Mouse (Mus musculus) lung, embryonic 14.5 days (tissue): ENCODE measurements around the gene Gm49601. TPM values are rescaled to one million over a fixed set of nuclear protein-coding genes. Genes with fewer than 3 reads are reported as not detected.

Experiments
- ATAC-seq: fragments of 200-750 bp; cut with Nextera tagmentation; 2 replicates; pipeline ENCODE4 v1.8.0; 2017; ENCODE audit warnings: mild to moderate bottlenecking, moderate TSS enrichment, moderate library complexity; ENCODE audit not compliant: insufficient read depth
- DNase-seq: peaks from one replicate; pipeline ENCODE4 v3.0.0-alpha.2; 2015
- H3K27ac ChIP-seq: fragments of 300-500 bp; sonication (generic); 2 replicates; pipeline ENCODE4 v1.5.1; 2014; ENCODE audit warnings: low read depth, mild to moderate bottlenecking, moderate library complexity
- H3K27me3 ChIP-seq: fragments of 300-500 bp; sonication (generic); 2 replicates; pipeline ENCODE4 v1.6.1; 2014; ENCODE audit warnings: low read length, control low read depth; ENCODE audit not compliant: insufficient read depth
- H3K36me3 ChIP-seq: fragments of 300-500 bp; sonication (generic); 2 replicates; pipeline ENCODE4 v1.6.1; 2014; ENCODE audit warnings: control low read depth; ENCODE audit not compliant: insufficient read depth
- H3K4me1 ChIP-seq: fragments of 300-500 bp; sonication (generic); 2 replicates; pipeline ENCODE4 v1.6.1; 2014; ENCODE audit warnings: antibody characterized with exemption, control low read depth; ENCODE audit not compliant: insufficient read depth
- H3K4me2 ChIP-seq: fragments of 300-500 bp; sonication (generic); 2 replicates; pipeline ENCODE4 v1.6.1; 2014; ENCODE audit warnings: mild to moderate bottlenecking
- H3K4me3 ChIP-seq: fragments of 300-500 bp; sonication (generic); 2 replicates; pipeline ENCODE4 v1.5.1; 2014; ENCODE audit warnings: low read depth, low read length
- H3K9ac ChIP-seq: fragments of 300-500 bp; sonication (generic); 2 replicates; pipeline ENCODE4 v1.6.1; 2014
- H3K9me3 ChIP-seq: fragments of 300-500 bp; sonication (generic); 2 replicates; pipeline ENCODE4 v1.6.1; 2016; ENCODE audit warnings: low read depth, low read length, control low read depth
- CTCF ChIP-seq: IDR thresholded peaks from 2 replicates; pipeline ENCODE4 v1.5.1; 2016; ENCODE audit warnings: antibody characterized with exemption, low read depth
- WGBS: fragments of 180-500 bp; shearing (Covaris S2); extraction: QIAGEN DNeasy Blood & Tissue Kit; methylation state at CpG from one replicate; pipeline ENCODE4 v1.1.7; 2014; 5-methylcytosine and 5-hydroxymethylcytosine counted together
- polyA plus RNA-seq: library from polyadenylated mRNA; unstranded; fragments of >200 nt; fragmentation: Nextera tagmentation; extraction: Ambion mirVana; gene quantifications from 2 replicates; pipeline ENCODE4 v1.2.1, GENCODE M21; 2014

The Gm49601 gene
- polyA plus RNA-seq, 1 experiment from 2014 or later, result 1.7 TPM

DNA sequence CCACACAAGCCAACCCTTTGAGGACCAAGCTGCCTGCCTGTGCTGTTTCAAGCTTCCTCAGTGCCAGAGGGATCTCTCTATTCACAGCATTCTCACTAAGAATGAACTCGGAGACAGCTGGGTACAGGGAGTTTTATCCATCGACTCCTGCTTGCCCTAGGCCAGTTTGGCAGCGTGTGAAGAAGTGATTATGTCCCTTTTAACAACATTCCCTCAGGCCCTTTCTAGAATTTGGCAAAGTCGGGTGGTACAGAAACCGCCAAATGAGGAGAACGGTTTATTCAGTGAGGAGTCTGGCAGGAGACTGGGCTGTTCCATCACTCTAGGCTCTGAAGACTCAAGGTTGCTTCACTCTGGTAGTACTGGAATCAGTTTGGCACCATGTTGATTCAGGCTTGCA, 6.0 kb downstream of the Gm49601 start:
- no peak for ATAC-seq
- Histone ChIP-seq H3K9ac (no peak overlapping the region), H3K36me3 (peaks cover 26% of the 10 kb centered on the region; the same call in 1 of the 2 replicates), H3K27ac (no peak overlapping the region), H3K9me3 (no peaks in the 10 kb centered on the region), H3K4me1 (peaks cover 6% of the 10 kb centered on the region; the same call in 1 of the 2 replicates), H3K27me3 (peaks cover 66% of the 10 kb centered on the region), H3K4me3 (peak overlapping the region; percentile 52; the same call in 1 of the 2 replicates), H3K4me2 (peak overlapping the region; percentile 92)
- DNase-seq, result no peak
- TF ChIP-seq CTCF, result no peak
- WGBS, result 43% methylated on average over 6 of the region's 6 CpGs

DNA sequence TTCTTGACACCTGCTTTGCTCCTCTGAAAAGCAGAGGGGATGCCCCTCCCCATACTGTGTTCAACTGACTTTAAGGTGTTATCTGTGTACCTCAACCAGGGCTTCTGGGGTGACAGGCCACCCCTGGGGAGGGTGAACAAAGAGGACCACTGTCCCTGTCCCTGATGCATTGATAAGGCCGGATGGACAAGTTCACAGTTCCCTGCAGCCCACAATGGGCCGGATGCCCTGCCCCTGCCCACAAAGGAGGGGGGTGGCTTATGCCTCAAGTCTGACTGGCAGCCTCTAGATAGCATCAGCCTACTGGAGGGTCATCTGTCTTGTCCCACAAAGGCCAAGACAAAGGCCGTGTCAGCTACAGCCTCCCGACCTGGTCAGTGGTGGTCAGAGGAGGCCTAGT, 7.1 kb downstream of the Gm49601 start:
- H3K9ac ChIP-seq, result no peak overlapping the region
- no peaks in the 10 kb centered on the region for H3K9me3 ChIP-seq
- DNase-seq (no peak), ATAC-seq (no peak)
- no peak overlapping the region for H3K4me2 ChIP-seq
- H3K36me3 ChIP-seq, result peaks cover 19% of the 10 kb centered on the region; the same call in 1 of the 2 replicates
- H3K4me3 ChIP-seq, result no peak overlapping the region
- H3K4me1 ChIP-seq, result peaks cover 6% of the 10 kb centered on the region; the same call in 1 of the 2 replicates
- no peak overlapping the region for H3K27ac ChIP-seq
- peaks cover 55% of the 10 kb centered on the region for H3K27me3 ChIP-seq
- no peak for TF ChIP-seq CTCF
- WGBS, result 52% methylated on average over 4 of the region's 4 CpGs

DNA sequence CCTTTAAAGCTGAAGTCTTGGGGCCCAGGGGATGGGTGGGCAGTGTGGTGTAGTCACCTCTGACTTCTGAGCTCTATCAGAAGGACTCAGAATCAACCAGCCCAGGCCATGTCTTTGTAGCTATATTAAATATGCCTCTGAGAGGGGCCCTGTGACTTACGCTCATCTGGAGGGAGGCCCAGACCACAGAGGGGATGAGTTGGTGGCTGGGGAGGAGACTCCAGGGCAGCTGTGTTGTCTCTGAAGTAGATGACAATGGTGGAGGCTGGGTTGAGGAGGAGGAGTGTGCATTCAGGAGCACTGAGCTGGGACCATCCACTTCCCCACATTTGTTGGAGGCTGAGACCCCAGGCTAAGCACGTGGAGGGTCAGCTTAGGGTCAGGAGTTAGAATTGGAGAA, 7.9 kb downstream of the Gm49601 start:
- TF ChIP-seq CTCF, result no peak
- H3K4me2 ChIP-seq, result no peak overlapping the region
- H3K36me3 ChIP-seq, result peaks cover 12% of the 10 kb centered on the region; the same call in 1 of the 2 replicates
- H3K27ac ChIP-seq, result no peak overlapping the region
- peaks cover 47% of the 10 kb centered on the region for H3K27me3 ChIP-seq
- no peak for DNase-seq
- H3K9ac ChIP-seq, result no peak overlapping the region
- peaks cover 6% of the 10 kb centered on the region; the same call in 1 of the 2 replicates for H3K4me1 ChIP-seq
- WGBS, result 59% methylated on average over 2 of the region's 2 CpGs
- H3K9me3 ChIP-seq, result no peaks in the 10 kb centered on the region
- no peak for ATAC-seq
- H3K4me3 ChIP-seq, result no peak overlapping the region

DNA sequence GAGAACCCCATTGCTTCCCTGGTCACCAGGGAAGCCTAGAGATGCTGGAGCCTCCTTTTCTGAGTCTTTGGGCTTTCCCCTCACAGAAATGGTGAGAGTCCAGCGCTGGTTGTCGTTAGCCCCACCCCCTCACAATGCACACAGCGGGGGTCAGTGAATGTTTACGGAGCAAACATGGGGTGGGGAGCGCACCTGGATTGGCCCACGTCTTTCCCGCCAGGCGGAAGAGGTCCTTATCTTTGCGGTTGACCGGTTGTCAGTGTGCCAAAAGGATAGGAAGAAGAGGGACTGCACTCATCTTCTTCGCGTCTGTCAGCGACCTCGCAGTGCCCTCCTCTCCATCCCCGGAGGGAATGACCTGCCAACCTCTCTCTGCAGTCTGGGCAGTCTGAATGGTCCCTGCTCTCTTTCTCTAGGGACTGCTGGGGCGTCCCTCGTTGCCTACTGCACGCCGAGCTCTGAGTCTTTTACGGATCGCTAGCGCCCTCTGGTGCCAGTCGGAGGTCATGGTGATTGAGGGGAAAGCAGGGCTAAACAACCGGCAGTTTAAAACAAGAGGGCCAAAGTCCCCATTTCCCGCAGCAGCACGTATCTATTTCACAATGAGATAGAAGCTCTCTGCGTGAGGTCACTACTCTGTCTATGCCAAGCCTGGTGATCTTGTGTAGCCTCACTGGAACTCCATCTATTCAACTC, 8.7 kb downstream of the Gm49601 start:
- ATAC-seq, result peak; percentile 58
- WGBS, result under 1% methylated on average over 27 of the region's 27 CpGs
- H3K9ac ChIP-seq, result no peak overlapping the region

DNA sequence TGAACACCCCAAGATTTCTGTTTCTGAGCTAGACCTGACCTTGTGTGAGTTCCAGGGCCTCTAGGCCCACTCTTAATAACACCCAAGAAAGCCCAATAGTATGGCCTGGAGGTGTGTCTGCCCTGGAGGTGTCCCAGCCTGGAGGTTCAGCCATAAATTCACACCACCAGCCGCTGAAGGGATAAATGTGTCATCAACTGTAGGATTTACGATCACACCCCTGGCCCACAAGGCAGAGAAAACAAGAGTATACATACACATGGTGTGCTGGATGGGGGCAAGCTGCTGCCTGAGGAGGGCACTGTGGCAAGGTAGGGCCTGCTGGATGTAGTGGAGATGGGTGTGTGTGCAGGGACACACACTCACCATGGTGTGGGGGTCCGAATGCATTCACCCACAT, 12.9 kb downstream of the Gm49601 start:
- H3K4me1 ChIP-seq, result peaks cover 19% of the 10 kb centered on the region
- H3K36me3 ChIP-seq, result no peaks in the 10 kb centered on the region
- DNase-seq, result no peak
- H3K27ac ChIP-seq, result no peak overlapping the region
- 0 out of 2 replicates have a peak, but pooled peaks cover 7% of the 10 kb centered on the region for H3K27me3 ChIP-seq
- H3K4me3 ChIP-seq, result no peak overlapping the region
- no peak overlapping the region for H3K9ac ChIP-seq
- ATAC-seq, result no peak
- no peak for TF ChIP-seq CTCF
- H3K9me3 ChIP-seq, result no peaks in the 10 kb centered on the region
- no peak overlapping the region for H3K4me2 ChIP-seq
- 65% methylated on average over 3 of the region's 3 CpGs for WGBS

More for the DNA sequence above, 8.7 kb downstream of the Gm49601 start:
- DNase-seq, result peak; percentile 97
- Histone ChIP-seq H3K27me3 (peaks cover 39% of the 10 kb centered on the region), H3K36me3 (peaks cover 4% of the 10 kb centered on the region; the same call in 1 of the 2 replicates), H3K4me3 (no peak overlapping the region), H3K4me2 (peak overlapping the region; percentile 59), H3K27ac (no peak overlapping the region), H3K9me3 (no peaks in the 10 kb centered on the region), H3K4me1 (peaks cover 6% of the 10 kb centered on the region; the same call in 1 of the 2 replicates)
- TF ChIP-seq CTCF, result peak; percentile 97

DNA sequence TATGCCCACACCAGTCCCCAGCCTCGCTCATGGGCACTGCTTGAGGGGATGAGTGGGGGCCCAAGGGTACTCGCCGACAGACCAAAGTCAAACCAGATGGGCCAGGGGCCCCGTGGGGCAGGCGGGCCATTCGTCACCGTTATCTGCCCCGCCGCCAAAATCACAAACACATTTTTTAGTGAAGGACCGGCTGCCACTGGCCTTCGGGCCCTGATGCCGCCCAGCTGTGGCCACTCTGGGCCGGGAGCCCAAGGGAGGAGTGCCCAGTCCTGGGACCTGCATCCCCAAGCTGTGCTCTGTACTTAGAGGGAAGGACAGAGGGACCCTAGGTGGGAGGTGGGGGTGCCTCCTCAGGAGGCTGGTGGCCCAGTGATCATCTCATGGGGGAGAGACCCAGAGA, 14.5 kb downstream of the Gm49601 start:
- Histone ChIP-seq H3K9me3 (no peaks in the 10 kb centered on the region), H3K4me1 (peaks cover 16% of the 10 kb centered on the region), H3K27ac (no peak overlapping the region), H3K4me2 (no peak overlapping the region), H3K4me3 (no peak overlapping the region), H3K36me3 (no peaks in the 10 kb centered on the region), H3K27me3 (0 out of 2 replicates have a peak, but pooled peaks cover 7% of the 10 kb centered on the region), H3K9ac (peak overlapping the region; percentile 17; the same call in 1 of the 2 replicates)
- WGBS, result 22% methylated on average over 13 of the region's 13 CpGs
- DNase-seq (peak; percentile 63), ATAC-seq (peak; percentile 44; the same call in 1 of the 2 replicates)
- TF ChIP-seq CTCF, result no peak

DNA sequence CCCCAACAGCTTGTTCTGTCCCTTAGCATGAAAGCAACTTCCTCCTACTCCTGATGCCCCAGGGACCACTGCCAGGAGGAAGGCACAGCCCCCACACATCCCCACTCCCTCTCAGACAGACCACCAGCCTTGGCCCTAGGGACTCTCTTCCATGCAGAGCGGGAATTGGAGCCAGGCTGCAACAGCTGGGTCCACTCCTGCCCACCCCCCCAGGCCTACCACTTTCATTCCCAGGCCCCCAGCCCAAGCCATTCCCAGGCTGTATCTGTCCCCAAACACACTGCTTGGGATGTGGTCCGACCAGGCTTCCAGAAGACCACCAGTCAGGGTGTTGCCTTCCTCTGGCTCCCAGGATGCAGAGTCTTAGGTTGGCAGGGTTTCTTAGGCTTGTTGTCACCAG, 17.1 kb downstream of the Gm49601 start:
- Histone ChIP-seq H3K4me2 (no peak overlapping the region), H3K27me3 (0 out of 2 replicates have a peak, but pooled peaks cover 7% of the 10 kb centered on the region), H3K9ac (no peak overlapping the region), H3K27ac (peak overlapping the region; percentile 37; the same call in 1 of the 2 replicates), H3K9me3 (no peaks in the 10 kb centered on the region), H3K4me1 (peaks cover 19% of the 10 kb centered on the region), H3K36me3 (no peaks in the 10 kb centered on the region), H3K4me3 (no peak overlapping the region)
- DNase-seq (peak; percentile 57), ATAC-seq (peak; percentile 54; the same call in 1 of the 2 replicates)
- TF ChIP-seq CTCF, result no peak
- WGBS, result 44% methylated on average over 2 of the region's 2 CpGs
